Mouse (Mus musculus): ENCODE measurements around the gene Prr14.

DNA sequence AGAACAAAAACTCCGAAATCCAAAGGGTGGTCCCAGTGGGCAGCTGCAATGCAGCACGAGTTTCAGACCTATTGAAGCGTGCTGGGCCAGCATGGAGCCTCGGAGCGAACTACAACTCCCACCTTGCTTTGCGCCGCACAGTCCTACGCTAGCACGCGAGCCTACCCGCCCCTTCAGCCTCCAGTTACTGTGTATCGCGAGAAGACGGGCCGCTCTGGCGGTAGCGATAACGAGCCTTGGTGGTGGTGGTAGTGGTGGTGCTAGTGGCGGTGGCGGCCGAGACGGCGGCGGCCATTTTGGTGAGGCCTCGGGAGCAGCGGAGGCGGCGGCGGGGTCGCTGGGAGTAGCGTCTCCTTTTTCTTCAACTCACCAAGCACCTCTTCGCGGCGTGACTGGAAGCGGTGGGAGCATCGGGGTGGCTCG is 52.4 kb downstream of the Prr14 start, which contains the start of gene Srcap:
- TF ChIP-seq CTCF (IDR thresholded peaks at IDR 0.05; ENCODE audit: borderline replicate concordance, extremely low read depth, insufficient read depth, insufficient read length) (no peak), POLR2A (IDR thresholded peaks at IDR 0.05; ENCODE audit: borderline replicate concordance, extremely low read depth, insufficient read depth, insufficient read length, poor library complexity, severe bottlenecking) (peak; percentile 75; the same call in 1 of the 2 replicates)

Data from brain, embryonic 14.5 days (tissue).